Mouse (Mus musculus) C2C12 (cell line): ENCODE data around the gene Dnmt3l. TPM values are rescaled to one million over a fixed set of nuclear protein-coding genes. Genes with fewer than 3 reads are reported as not detected.
"Not testable (repeated sequence)": the region's sequence is repeated elsewhere in the genome, so short reads cannot be mapped to it uniquely, and the experiment has no call there.

Experiments
- H3K27me3 ChIP-seq: one replicate; pipeline ENCODE4 v1.6.1; 2011; ENCODE audit not compliant: control insufficient read depth, insufficient read depth, insufficient read length
- H3K36me3 ChIP-seq: one replicate; pipeline ENCODE4 v1.6.1; 2011; ENCODE audit not compliant: control insufficient read depth, insufficient read depth
- H3K4me3 ChIP-seq: one replicate; pipeline ENCODE4 v1.5.1; 2011; ENCODE audit warnings: mild to moderate bottlenecking, control low read depth; ENCODE audit not compliant: poor library complexity, insufficient read depth, severe bottlenecking
- H3K79me2 ChIP-seq: one replicate; pipeline ENCODE4 v1.6.1; 2011; ENCODE audit not compliant: control insufficient read depth, insufficient read depth
- H3K79me3 ChIP-seq: one replicate; pipeline ENCODE4 v1.6.1; 2011; ENCODE audit warnings: low read depth, control low read depth
- H3ac ChIP-seq: one replicate; pipeline ENCODE3; 2011; ENCODE audit warnings: low read depth; ENCODE audit not compliant: control insufficient read depth, insufficient read length
- CEBPB ChIP-seq: IDR thresholded peaks from one replicate; pipeline ENCODE4 v1.6.1; 2011; ENCODE audit warnings: low read depth, mild to moderate bottlenecking, control low read depth, moderate library complexity
- CTCF ChIP-seq: IDR thresholded peaks from one replicate; pipeline ENCODE4 v1.5.1; 2011; ENCODE audit not compliant: control insufficient read depth, insufficient read depth, insufficient read length
- FOSL1 ChIP-seq: IDR thresholded peaks from one replicate; pipeline ENCODE4 v1.8.0; 2011; ENCODE audit warnings: mild to moderate bottlenecking, low read length; ENCODE audit not compliant: poor library complexity, insufficient read depth, severe bottlenecking
- MAX ChIP-seq: IDR thresholded peaks from one replicate; pipeline ENCODE4 v1.6.1; 2011; ENCODE audit warnings: mild to moderate bottlenecking, control low read depth
- MYOD1 ChIP-seq: IDR thresholded peaks from one replicate; pipeline ENCODE4 v1.6.1; 2011; ENCODE audit warnings: low read depth; ENCODE audit not compliant: control insufficient read depth, insufficient read length
- MYOG ChIP-seq: IDR thresholded peaks from one replicate; pipeline ENCODE4 v1.6.1; 2011; ENCODE audit not compliant: control insufficient read depth, insufficient read length; ENCODE audit errors: extremely low read depth
- USF1 ChIP-seq: IDR thresholded peaks from one replicate; pipeline ENCODE4 v1.6.1; 2011; ENCODE audit warnings: low read depth, mild to moderate bottlenecking, control low read depth, moderate library complexity
- polyA plus RNA-seq: library from polyadenylated mRNA; unstranded; fragments of >200 nt; fragmentation: generic; extraction: Trizol; gene quantifications from one replicate; pipeline ENCODE4 v1.2.1, GENCODE M21; 2012; ENCODE audit warnings: missing spikeins

Gene Dnmt3l
- polyA plus RNA-seq, 1 experiment = not detected

- H3K79me3 ChIP-seq = no peaks in the 10 kb centered on the region
- H3K4me3 ChIP-seq = no peak overlapping the region
- TF ChIP-seq USF1 = no peak
- TF ChIP-seq MAX = no peak
- peak; percentile 59 for TF ChIP-seq FOSL1
- no peak for TF ChIP-seq MYOG
- H3K79me2 ChIP-seq = no peaks in the 10 kb centered on the region
- H3K36me3 ChIP-seq = no peaks in the 10 kb centered on the region
- H3K27me3 ChIP-seq = no peaks in the 10 kb centered on the region
- no peak overlapping the region for H3ac ChIP-seq
These were observed 50.3 kb downstream of the Dnmt3l start for GRCm38 (mm10) chr10:78091865-78092724.

- Histone ChIP-seq H3K36me3 (no peaks in the 10 kb centered on the region), H3K27me3 (no peaks in the 10 kb centered on the region), H3ac (no peak overlapping the region), H3K79me2 (no peaks in the 10 kb centered on the region), H3K79me3 (no peaks in the 10 kb centered on the region), H3K4me3 (no peak overlapping the region)
- no peak for TF ChIP-seq MAX
- TF ChIP-seq MYOD1 = no peak
- no peak for TF ChIP-seq FOSL1
- no peak for TF ChIP-seq CTCF
- no peak for TF ChIP-seq MYOG
- TF ChIP-seq USF1 = no peak
- TF ChIP-seq CEBPB = no peak
These were observed 50.9 kb downstream of the Dnmt3l start for GRCm38 (mm10) chr10:78092725-78093029.

GRCm38 (mm10) chr10:78095221-78095620 lies 53.5 kb downstream of the Dnmt3l start:
- Histone ChIP-seq H3ac (no peak overlapping the region), H3K36me3 (no peaks in the 10 kb centered on the region), H3K79me2 (no peaks in the 10 kb centered on the region), H3K79me3 (no peaks in the 10 kb centered on the region), H3K27me3 (no peaks in the 10 kb centered on the region), H3K4me3 (no peak overlapping the region)
- TF ChIP-seq MYOG (no peak), CEBPB (no peak), USF1 (no peak), CTCF (no peak), MAX (no peak), FOSL1 (no peak), MYOD1 (no peak)

- no peak overlapping the region for H3K4me3 ChIP-seq
- TF ChIP-seq MAX = no peak
- TF ChIP-seq CTCF = no peak
- no peak for TF ChIP-seq USF1
- no peak for TF ChIP-seq MYOG
- TF ChIP-seq FOSL1 = no peak
- TF ChIP-seq CEBPB = no peak
- TF ChIP-seq MYOD1 = no peak
- H3K27me3 ChIP-seq = peaks cover 1% of the 10 kb centered on the region
- no peaks in the 10 kb centered on the region for H3K79me3 ChIP-seq
- no peaks in the 10 kb centered on the region for H3K79me2 ChIP-seq
- H3K36me3 ChIP-seq = no peaks in the 10 kb centered on the region
- H3ac ChIP-seq = no peak overlapping the region
These were observed 54.5 kb downstream of the Dnmt3l start for GRCm38 (mm10) chr10:78095954-78096931.

- H3K36me3 ChIP-seq, H3K79me3 ChIP-seq, H3K4me3 ChIP-seq, H3ac ChIP-seq, H3K79me2 ChIP-seq: not testable (repeated sequence)
- H3K27me3 ChIP-seq = peaks cover 25% of the 10 kb centered on the region
These were observed 58.1 kb downstream of the Dnmt3l start for GRCm38 (mm10) chr10:78099860-78100259.
